Mouse (Mus musculus) hindbrain, embryonic 14.5 days (tissue): ENCODE results near the gene Hacl1. TPM values are rescaled to one million over a fixed set of nuclear protein-coding genes. Genes with fewer than 3 reads are reported as not detected.

ENCODE experiments used
- ATAC-seq: fragments of 200-750 bp; cut with Nextera tagmentation; 2 replicates; pipeline ENCODE4 v1.8.0; 2017; ENCODE audit warnings: moderate number of reproducible peaks, mild to moderate bottlenecking, moderate TSS enrichment, moderate library complexity; ENCODE audit not compliant: low FRiP score
- DNase-seq: peaks from one replicate; pipeline ENCODE4 v3.0.0-alpha.2; 2015; ENCODE audit warnings: low spot score
- H3K27ac ChIP-seq: fragments of 300-500 bp; sonication (generic); 2 replicates; pipeline ENCODE4 v1.5.1; 2014; ENCODE audit warnings: mild to moderate bottlenecking, moderate library complexity
- H3K27me3 ChIP-seq: fragments of 300-500 bp; sonication (generic); 2 replicates; pipeline ENCODE4 v1.6.1; 2014; ENCODE audit warnings: mild to moderate bottlenecking, low read length, mixed read lengths; ENCODE audit not compliant: control insufficient read depth, insufficient read depth
- H3K36me3 ChIP-seq: fragments of 300-500 bp; sonication (generic); replicated peaks from 2 replicates; pipeline ENCODE4 v1.6.1; 2014; ENCODE audit not compliant: control insufficient read depth, insufficient read depth
- H3K4me1 ChIP-seq: fragments of 300-500 bp; sonication (generic); replicated peaks from 2 replicates; pipeline ENCODE4 v1.6.1; 2014; ENCODE audit warnings: antibody characterized with exemption, low read length, mixed read lengths; ENCODE audit not compliant: control insufficient read depth, insufficient read depth
- H3K4me2 ChIP-seq: fragments of 300-500 bp; sonication (generic); replicated peaks from 2 replicates; pipeline ENCODE4 v1.6.1; 2014; ENCODE audit warnings: mild to moderate bottlenecking, moderate library complexity
- H3K4me3 ChIP-seq: fragments of 300-500 bp; sonication (generic); replicated peaks from 2 replicates; pipeline ENCODE4 v1.5.1; 2014; ENCODE audit warnings: mild to moderate bottlenecking, low read length
- H3K9ac ChIP-seq: fragments of 300-500 bp; sonication (generic); 2 replicates; pipeline ENCODE4 v1.6.1; 2014
- H3K9me3 ChIP-seq: fragments of 300-500 bp; sonication (generic); 2 replicates; pipeline ENCODE4 v1.6.1; 2016; ENCODE audit warnings: low read length; ENCODE audit not compliant: control insufficient read depth
- WGBS: fragments of 180-500 bp; shearing (Covaris S2); extraction: QIAGEN DNeasy Blood & Tissue Kit; methylation state at CpG from one replicate; pipeline ENCODE4 v1.1.7; 2014; 5-methylcytosine and 5-hydroxymethylcytosine counted together
- polyA plus RNA-seq: library from polyadenylated mRNA; unstranded; fragments of >200 nt; fragmentation: Nextera tagmentation; extraction: Ambion mirVana; gene quantifications from 2 replicates; pipeline ENCODE4 v1.2.1, GENCODE M21; 2014

The Hacl1 gene
- polyA plus RNA-seq, 1 experiment from 2014 or later: 13.4 TPM

DNA sequence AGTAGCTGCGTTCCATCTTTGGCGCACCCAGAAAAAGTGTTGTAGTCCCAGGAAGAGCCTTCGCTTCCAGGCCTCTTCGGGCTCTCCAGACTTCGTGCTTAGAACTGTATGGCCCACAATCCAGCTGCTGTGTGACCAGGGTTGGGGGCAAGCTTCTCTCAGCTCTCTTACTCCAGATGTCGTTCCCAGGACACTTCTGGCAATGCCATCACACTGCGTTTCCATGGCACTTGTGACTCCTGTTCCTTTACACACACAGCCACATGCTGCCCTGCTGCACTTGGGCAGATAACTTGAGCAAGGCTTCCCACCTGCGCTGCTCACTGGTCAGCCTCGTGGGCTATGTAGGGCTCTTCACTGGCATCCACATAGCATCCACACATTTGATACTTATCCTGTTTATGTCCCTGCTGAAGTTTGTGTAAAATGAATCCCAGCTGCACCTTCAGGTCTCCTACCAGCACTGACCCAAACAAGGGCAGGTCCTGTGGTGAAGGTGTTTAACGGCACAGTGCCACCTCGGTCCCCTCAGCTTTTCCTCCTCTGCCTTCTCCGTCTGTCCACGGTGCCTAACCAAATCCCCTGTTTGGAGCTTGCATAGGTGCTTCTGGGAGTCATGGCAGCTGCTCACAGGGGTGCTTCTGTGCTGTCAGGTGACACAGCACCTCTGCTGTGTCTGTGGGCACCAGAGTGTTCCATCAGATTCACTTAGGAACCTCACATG is 22.5 kb upstream of the Hacl1 start:
- Histone ChIP-seq H3K36me3 (no peaks in the 10 kb centered on the region), H3K27ac (peak overlapping the region; percentile 96), H3K9ac (no peak overlapping the region), H3K9me3 (no peaks in the 10 kb centered on the region), H3K27me3 (no peaks in the 10 kb centered on the region), H3K4me2 (no peak overlapping the region), H3K4me1 (peaks cover 52% of the 10 kb centered on the region), H3K4me3 (no peak overlapping the region)
- DNase-seq (no peak), ATAC-seq (no peak)
- 93% methylated on average over 13 of the region's 13 CpGs for WGBS

DNA sequence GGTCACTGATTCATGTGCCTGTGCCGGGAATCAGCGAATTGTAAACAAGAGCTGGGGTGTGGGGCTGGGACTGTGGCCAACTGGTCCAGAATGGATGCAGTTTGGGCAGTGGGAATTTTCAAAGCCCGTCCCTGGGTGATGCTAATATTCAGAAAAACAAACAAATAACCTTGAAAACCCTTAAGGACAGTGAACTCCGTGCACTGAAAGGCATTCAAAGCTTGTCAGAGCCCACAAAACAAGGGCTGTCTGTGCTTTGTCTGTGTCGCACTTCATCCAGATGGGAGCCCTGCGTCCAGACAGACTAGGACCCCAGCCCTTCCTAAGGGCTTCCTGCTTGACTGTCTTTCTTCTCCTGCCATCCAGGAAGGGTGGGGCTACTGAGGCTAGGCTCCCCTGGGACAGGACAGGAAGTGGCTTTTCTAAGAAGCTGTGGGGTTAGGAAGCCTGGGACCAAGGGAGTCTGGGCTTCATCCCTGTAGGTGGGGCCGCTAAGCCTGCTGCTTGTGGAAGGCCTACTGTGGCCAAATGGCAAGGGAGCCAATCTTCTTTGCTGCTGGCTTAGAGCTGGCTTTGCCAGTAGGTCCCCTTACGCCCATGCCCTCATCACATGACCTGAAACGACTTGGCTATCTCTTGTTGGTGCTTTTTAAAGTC is 21.6 kb upstream of the Hacl1 start:
- WGBS: 25% methylated on average over 9 of the region's 9 CpGs
- H3K9me3 ChIP-seq: no peaks in the 10 kb centered on the region
- peaks cover 52% of the 10 kb centered on the region for H3K4me1 ChIP-seq
- peak overlapping the region; percentile 35 for H3K4me3 ChIP-seq
- peak overlapping the region; percentile 96 for H3K27ac ChIP-seq
- ATAC-seq (peak; percentile 3; the same call in 1 of the 2 replicates), DNase-seq (peak; percentile 67)
- no peaks in the 10 kb centered on the region for H3K36me3 ChIP-seq
- no peaks in the 10 kb centered on the region for H3K27me3 ChIP-seq
- peak overlapping the region; percentile 64 for H3K4me2 ChIP-seq
- H3K9ac ChIP-seq: peak overlapping the region; percentile 59

GRCm38 (mm10) chr14:31661671-31662554 is 20.8 kb upstream of the Hacl1 start:
- 5% methylated on average over 44 of the region's 44 CpGs for WGBS

DNA sequence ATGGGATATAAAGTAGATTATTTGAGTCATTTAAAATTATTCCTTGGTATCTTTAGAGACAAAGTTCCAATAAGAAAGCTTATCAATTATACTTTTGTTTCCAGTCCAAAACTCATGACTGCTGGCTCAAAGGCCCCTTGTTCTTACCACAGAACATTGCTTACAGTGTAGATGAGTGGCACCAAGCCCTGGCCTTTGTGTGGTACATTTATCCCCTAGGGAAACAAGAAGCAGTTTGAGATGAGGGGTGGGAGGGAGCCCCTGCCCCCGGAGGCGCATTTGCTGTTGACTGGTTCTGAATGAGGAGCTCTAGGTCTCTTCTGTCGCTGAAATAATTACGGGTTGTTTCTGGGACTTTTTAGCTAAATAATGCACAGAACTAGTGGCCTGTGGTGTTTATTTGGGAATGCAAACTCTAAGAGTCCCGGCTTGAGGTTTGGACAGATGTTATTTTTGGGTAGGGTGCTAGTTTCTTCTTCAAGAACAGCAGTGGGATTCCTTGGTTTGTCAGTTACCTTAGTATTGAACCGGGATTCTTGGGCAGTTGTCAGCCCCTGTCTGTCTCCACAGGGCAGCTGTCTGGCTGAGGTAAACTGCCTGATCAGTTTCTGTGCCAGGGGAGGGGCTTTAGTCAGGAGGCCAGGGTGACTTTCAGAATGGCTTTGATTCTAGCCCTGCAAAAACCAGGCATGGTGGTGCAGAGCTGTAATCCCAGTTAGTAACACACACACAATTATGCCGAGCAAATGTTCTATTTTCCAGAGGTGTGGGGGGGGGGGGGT is 19.4 kb upstream of the Hacl1 start:
- Histone ChIP-seq H3K4me2 (peak overlapping the region; percentile 64), H3K27ac (peak overlapping the region; percentile 96), H3K4me3 (no peak overlapping the region), H3K36me3 (no peaks in the 10 kb centered on the region), H3K9me3 (no peaks in the 10 kb centered on the region), H3K27me3 (no peaks in the 10 kb centered on the region), H3K9ac (peak overlapping the region; percentile 59; the same call in 1 of the 2 replicates), H3K4me1 (peaks cover 52% of the 10 kb centered on the region)
- 37% methylated on average over 7 of the region's 7 CpGs for WGBS
- DNase-seq (no peak), ATAC-seq (no peak)

More at GRCm38 (mm10) chr14:31661671-31662554, 20.8 kb upstream of the Hacl1 start:
- ATAC-seq (peak; percentile 92), DNase-seq (peak; percentile 89)
- Histone ChIP-seq H3K4me1 (peaks cover 52% of the 10 kb centered on the region), H3K27ac (peak overlapping the region; percentile 96), H3K9me3 (no peaks in the 10 kb centered on the region), H3K36me3 (no peaks in the 10 kb centered on the region), H3K4me2 (peak overlapping the region; percentile 64), H3K4me3 (peak overlapping the region; percentile 35), H3K9ac (peak overlapping the region; percentile 59), H3K27me3 (no peaks in the 10 kb centered on the region)

GRCm38 (mm10) chr14:31659501-31660181 is 18.6 kb upstream of the Hacl1 start:
- Histone ChIP-seq H3K27ac (peak overlapping the region; percentile 96), H3K27me3 (no peaks in the 10 kb centered on the region), H3K9me3 (no peaks in the 10 kb centered on the region), H3K4me1 (peaks cover 47% of the 10 kb centered on the region), H3K4me3 (no peak overlapping the region), H3K9ac (no peak overlapping the region), H3K4me2 (no peak overlapping the region), H3K36me3 (no peaks in the 10 kb centered on the region)
- WGBS: 53% methylated on average over 10 of the region's 10 CpGs
- ATAC-seq (no peak), DNase-seq (no peak)

GRCm38 (mm10) chr14:31658126-31658680 is 17.1 kb upstream of the Hacl1 start:
- no peak overlapping the region for H3K4me3 ChIP-seq
- no peak overlapping the region for H3K4me2 ChIP-seq
- H3K27me3 ChIP-seq: no peaks in the 10 kb centered on the region
- no peak for DNase-seq
- 88% methylated on average over 8 of the region's 8 CpGs for WGBS
- peaks cover 34% of the 10 kb centered on the region for H3K4me1 ChIP-seq
- no peaks in the 10 kb centered on the region for H3K9me3 ChIP-seq
- H3K36me3 ChIP-seq: no peaks in the 10 kb centered on the region
- H3K9ac ChIP-seq: no peak overlapping the region
- H3K27ac ChIP-seq: no peak overlapping the region
- no peak for ATAC-seq

DNA sequence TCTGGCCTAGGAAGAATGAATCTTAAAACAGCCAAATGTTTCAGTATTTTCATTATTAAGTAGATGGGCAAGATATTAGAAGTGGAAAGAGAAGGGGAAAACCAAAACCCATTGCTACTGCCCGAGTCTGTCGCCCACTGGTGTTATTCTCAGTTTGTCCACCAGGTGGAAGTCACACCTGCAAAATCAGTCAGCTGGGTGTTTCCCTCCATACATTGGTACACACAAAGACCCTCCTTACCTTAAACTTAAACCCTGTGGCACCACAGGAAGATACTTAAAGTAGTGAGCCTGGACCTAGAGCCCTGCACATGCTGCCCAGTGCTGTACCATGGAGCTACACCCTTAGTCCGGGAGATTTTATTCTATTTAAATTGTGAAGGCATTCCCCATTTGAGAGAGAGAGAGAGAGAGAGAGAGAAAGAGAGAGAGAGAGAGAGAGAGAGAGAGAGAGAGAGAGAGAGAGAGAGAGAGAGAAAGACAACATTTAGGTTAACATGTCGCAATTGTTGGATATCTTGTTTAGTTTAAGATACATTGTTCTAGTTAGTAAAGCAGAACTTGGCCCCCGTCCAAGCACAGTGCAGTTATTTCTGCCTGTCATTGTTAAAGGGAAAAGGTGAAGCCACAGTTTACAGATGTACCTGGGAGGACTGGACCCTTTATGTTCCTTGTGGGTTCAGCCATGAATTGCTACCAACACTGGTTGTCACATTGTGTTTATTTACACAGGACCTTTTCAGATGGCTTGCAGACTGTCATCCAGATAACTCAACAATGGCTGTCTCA is 16.0 kb upstream of the Hacl1 start:
- Histone ChIP-seq H3K4me2 (no peak overlapping the region), H3K27me3 (no peaks in the 10 kb centered on the region), H3K9me3 (no peaks in the 10 kb centered on the region), H3K4me3 (no peak overlapping the region), H3K9ac (no peak overlapping the region), H3K36me3 (no peaks in the 10 kb centered on the region), H3K4me1 (peaks cover 23% of the 10 kb centered on the region), H3K27ac (no peak overlapping the region)
- 40% methylated on average over 5 of the region's 5 CpGs for WGBS
- ATAC-seq (no peak), DNase-seq (peak; percentile 86)

GRCm38 (mm10) chr14:31656386-31656785 is 15.3 kb upstream of the Hacl1 start:
- Histone ChIP-seq H3K27ac (no peak overlapping the region), H3K4me2 (no peak overlapping the region), H3K9me3 (no peaks in the 10 kb centered on the region), H3K36me3 (no peaks in the 10 kb centered on the region), H3K9ac (no peak overlapping the region), H3K4me1 (peaks cover 21% of the 10 kb centered on the region), H3K27me3 (no peaks in the 10 kb centered on the region), H3K4me3 (no peak overlapping the region)
- WGBS: 83% methylated on average over 7 of the region's 7 CpGs
- DNase-seq (no peak), ATAC-seq (no peak)
